Mouse (Mus musculus) urinary bladder, postnatal 25 days (tissue): ENCODE measurements around the gene Thbs1.

Experiments
- DNase-seq: peaks from one replicate; pipeline ENCODE4 v3.0.0; 2022; ENCODE audit warnings: low spot score

Gene Thbs1

GRCm38 (mm10) chr2:118148321-118149142 is 36.9 kb downstream of the Thbs1 start:
- DNase-seq: no peak

- DNase-seq: peak; percentile 41
These were observed 38.3 kb downstream of the Thbs1 start for GRCm38 (mm10) chr2:118149855-118150563.

GRCm38 (mm10) chr2:118158095-118158494 is 46.4 kb downstream of the Thbs1 start:
- DNase-seq: no peak

GRCm38 (mm10) chr2:118159126-118159525 is 47.5 kb downstream of the Thbs1 start:
- DNase-seq: no peak

GRCm38 (mm10) chr2:118160547-118160946 is 48.9 kb downstream of the Thbs1 start:
- DNase-seq: no peak

- DNase-seq: no peak
These were observed 49.3 kb downstream of the Thbs1 start for GRCm38 (mm10) chr2:118160991-118161390.

GRCm38 (mm10) chr2:118162486-118162885 is 50.8 kb downstream of the Thbs1 start:
- DNase-seq: no peak

- no peak for DNase-seq
These were observed 52.5 kb downstream of the Thbs1 start for GRCm38 (mm10) chr2:118164137-118164536.

- no peak for DNase-seq
These were observed 54.0 kb downstream of the Thbs1 start for GRCm38 (mm10) chr2:118165691-118166090.

- no peak for DNase-seq
These were observed 56.1 kb downstream of the Thbs1 start for GRCm38 (mm10) chr2:118167731-118168130.

GRCm38 (mm10) chr2:118168225-118168624 is 56.5 kb downstream of the Thbs1 start:
- DNase-seq: no peak

- DNase-seq: no peak
These were observed 63.1 kb downstream of the Thbs1 start for GRCm38 (mm10) chr2:118174558-118175383.
